Mouse (Mus musculus): ENCODE results near the gene Csf1. TPM values are rescaled to one million over a fixed set of nuclear protein-coding genes. Genes with fewer than 3 reads are reported as not detected.

Gene Csf1
- polyA plus RNA-seq, 1 experiment, result 10.7 TPM

- DNase-seq, result no peak
- WGBS, result 74% methylated on average over 8 of the region's 8 CpGs
- H3K27me3 ChIP-seq (replicated peaks; ENCODE audit: control insufficient read depth, insufficient read depth, low read length), result no peaks in the 10 kb centered on the region
- peaks cover 11% of the 10 kb centered on the region; the same call in 1 of the 2 replicates for H3K4me1 ChIP-seq (ENCODE audit: control insufficient read depth, insufficient read depth, low read length)
- H3K27ac ChIP-seq (ENCODE audit: insufficient read depth, low read depth, low read length), result no peak overlapping the region
- no peaks in the 10 kb centered on the region for H3K36me3 ChIP-seq (ENCODE audit: control insufficient read depth, insufficient read depth, low read length)
- H3K4me3 ChIP-seq (ENCODE audit: insufficient read depth, low read depth, low read length), result no peak overlapping the region
- TF ChIP-seq POLR2A (IDR thresholded peaks at IDR 0.05; ENCODE audit: low read depth, low read length) (no peak), CTCF (conservative IDR thresholded peaks at IDR 0.05; ENCODE audit: insufficient read depth, insufficient read length, low read depth, low read length) (no peak)
Measured at GRCm38 (mm10) chr3:107768104-107768989, 8.1 kb upstream of the Csf1 start.

GRCm38 (mm10) chr3:107766804-107767203 lies 6.5 kb upstream of the Csf1 start:
- H3K36me3 ChIP-seq (ENCODE audit: control insufficient read depth, insufficient read depth, low read length), result no peaks in the 10 kb centered on the region
- H3K4me3 ChIP-seq (ENCODE audit: insufficient read depth, low read depth, low read length), result no peak overlapping the region
- peaks cover 11% of the 10 kb centered on the region; the same call in 1 of the 2 replicates for H3K4me1 ChIP-seq (ENCODE audit: control insufficient read depth, insufficient read depth, low read length)
- WGBS, result 51% methylated on average over 2 of the region's 2 CpGs
- TF ChIP-seq POLR2A (IDR thresholded peaks at IDR 0.05; ENCODE audit: low read depth, low read length) (no peak), CTCF (conservative IDR thresholded peaks at IDR 0.05; ENCODE audit: insufficient read depth, insufficient read length, low read depth, low read length) (no peak)
- peak; percentile 46 for DNase-seq
- H3K27me3 ChIP-seq (replicated peaks; ENCODE audit: control insufficient read depth, insufficient read depth, low read length), result no peaks in the 10 kb centered on the region
- no peak overlapping the region for H3K27ac ChIP-seq (ENCODE audit: insufficient read depth, low read depth, low read length)

- H3K4me3 ChIP-seq (ENCODE audit: insufficient read depth, low read depth, low read length), result no peak overlapping the region
- H3K36me3 ChIP-seq (ENCODE audit: control insufficient read depth, insufficient read depth, low read length), result no peaks in the 10 kb centered on the region
- peak; percentile 33 for DNase-seq
- no peaks in the 10 kb centered on the region for H3K27me3 ChIP-seq (replicated peaks; ENCODE audit: control insufficient read depth, insufficient read depth, low read length)
- 68% methylated on average over 2 of the region's 2 CpGs for WGBS
- no peak overlapping the region for H3K27ac ChIP-seq (ENCODE audit: insufficient read depth, low read depth, low read length)
- peaks cover 11% of the 10 kb centered on the region; the same call in 1 of the 2 replicates for H3K4me1 ChIP-seq (ENCODE audit: control insufficient read depth, insufficient read depth, low read length)
- TF ChIP-seq CTCF (conservative IDR thresholded peaks at IDR 0.05; ENCODE audit: insufficient read depth, insufficient read length, low read depth, low read length) (no peak), POLR2A (IDR thresholded peaks at IDR 0.05; ENCODE audit: low read depth, low read length) (no peak)
Measured at GRCm38 (mm10) chr3:107765979-107766378, 5.7 kb upstream of the Csf1 start.

- no peaks in the 10 kb centered on the region for H3K27me3 ChIP-seq (replicated peaks; ENCODE audit: control insufficient read depth, insufficient read depth, low read length)
- no peak for DNase-seq
- 70% methylated on average over 4 of the region's 4 CpGs for WGBS
- H3K4me3 ChIP-seq (ENCODE audit: insufficient read depth, low read depth, low read length), result no peak overlapping the region
- TF ChIP-seq CTCF (conservative IDR thresholded peaks at IDR 0.05; ENCODE audit: insufficient read depth, insufficient read length, low read depth, low read length), result no peak
- H3K36me3 ChIP-seq (ENCODE audit: control insufficient read depth, insufficient read depth, low read length), result no peaks in the 10 kb centered on the region
- H3K27ac ChIP-seq (ENCODE audit: insufficient read depth, low read depth, low read length), result no peak overlapping the region
- H3K4me1 ChIP-seq (ENCODE audit: control insufficient read depth, insufficient read depth, low read length), result peaks cover 15% of the 10 kb centered on the region; the same call in 1 of the 2 replicates
Measured at GRCm38 (mm10) chr3:107763552-107763951, 3.3 kb upstream of the Csf1 start.

DNA sequence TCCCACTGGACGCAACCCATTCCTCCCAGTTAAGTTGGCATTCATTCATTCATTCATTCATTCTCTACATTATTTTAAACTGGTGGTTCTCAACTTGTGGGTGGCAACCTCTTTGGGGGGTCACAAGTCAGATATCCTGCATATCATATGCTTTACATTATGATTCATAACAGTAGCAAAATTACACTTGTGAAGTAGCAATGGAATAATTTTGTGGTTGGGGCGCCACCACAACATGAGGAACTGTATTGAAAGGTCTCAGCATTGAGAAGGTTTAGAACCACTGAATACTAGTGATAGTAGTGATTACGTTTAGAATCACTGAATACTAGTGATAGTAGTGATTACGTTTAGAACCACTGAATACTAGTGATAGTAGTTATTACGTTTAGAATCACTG lies 1.2 kb upstream of the Csf1 start:
- DNase-seq, result no peak
- 99% methylated on average over 5 of the region's 5 CpGs for WGBS
- no peaks in the 10 kb centered on the region for H3K36me3 ChIP-seq (ENCODE audit: control insufficient read depth, insufficient read depth, low read length)
- H3K4me1 ChIP-seq (ENCODE audit: control insufficient read depth, insufficient read depth, low read length), result peaks cover 12% of the 10 kb centered on the region; the same call in 1 of the 2 replicates
- no peak overlapping the region for H3K27ac ChIP-seq (ENCODE audit: insufficient read depth, low read depth, low read length)
- no peaks in the 10 kb centered on the region for H3K27me3 ChIP-seq (replicated peaks; ENCODE audit: control insufficient read depth, insufficient read depth, low read length)
- no peak for TF ChIP-seq POLR2A (IDR thresholded peaks at IDR 0.05; ENCODE audit: low read depth, low read length)
- TF ChIP-seq CTCF (conservative IDR thresholded peaks at IDR 0.05; ENCODE audit: insufficient read depth, insufficient read length, low read depth, low read length), result no peak
- H3K4me3 ChIP-seq (ENCODE audit: insufficient read depth, low read depth, low read length), result no peak overlapping the region

DNA sequence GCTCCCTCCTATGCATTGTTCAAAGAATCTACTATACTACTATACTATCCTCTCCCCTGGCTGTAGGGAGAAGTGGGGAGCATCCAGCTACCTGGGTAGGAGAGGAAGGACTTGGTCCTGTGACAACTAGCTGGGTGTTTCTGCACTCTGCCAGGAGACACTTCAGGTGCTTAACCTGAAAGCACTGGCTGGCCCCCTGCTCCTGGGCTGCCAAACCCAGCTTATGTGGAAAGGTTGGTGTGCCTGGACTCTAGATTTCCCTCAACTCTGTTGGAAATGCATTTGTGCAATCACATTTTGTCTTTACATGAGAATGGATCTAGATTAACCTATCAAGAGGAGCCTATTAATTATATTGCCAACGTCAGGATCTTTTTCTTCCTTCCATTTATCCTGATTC lies 502 bp upstream of the Csf1 start:
- Histone ChIP-seq H3K4me1 (ENCODE audit: control insufficient read depth, insufficient read depth, low read length) (peaks cover 10% of the 10 kb centered on the region; the same call in 1 of the 2 replicates), H3K27ac (ENCODE audit: insufficient read depth, low read depth, low read length) (no peak overlapping the region), H3K4me3 (ENCODE audit: insufficient read depth, low read depth, low read length) (0 out of 2 replicates have a peak overlapping the region, but pooled peaks have one; percentile 61), H3K27me3 (replicated peaks; ENCODE audit: control insufficient read depth, insufficient read depth, low read length) (no peaks in the 10 kb centered on the region), H3K36me3 (ENCODE audit: control insufficient read depth, insufficient read depth, low read length) (no peaks in the 10 kb centered on the region)
- no peak for DNase-seq
- WGBS, result 89% methylated on average over 1 of the region's 1 CpGs
- no peak for TF ChIP-seq POLR2A (IDR thresholded peaks at IDR 0.05; ENCODE audit: low read depth, low read length)
- no peak for TF ChIP-seq CTCF (conservative IDR thresholded peaks at IDR 0.05; ENCODE audit: insufficient read depth, insufficient read length, low read depth, low read length)

- Histone ChIP-seq H3K4me3 (ENCODE audit: insufficient read depth, low read depth, low read length) (peak overlapping the region; percentile 61), H3K36me3 (ENCODE audit: control insufficient read depth, insufficient read depth, low read length) (no peaks in the 10 kb centered on the region), H3K27me3 (replicated peaks; ENCODE audit: control insufficient read depth, insufficient read depth, low read length) (no peaks in the 10 kb centered on the region), H3K4me1 (ENCODE audit: control insufficient read depth, insufficient read depth, low read length) (0 out of 2 replicates have a peak, but pooled peaks cover 4% of the 10 kb centered on the region), H3K27ac (ENCODE audit: insufficient read depth, low read depth, low read length) (no peak overlapping the region)
- TF ChIP-seq POLR2A (IDR thresholded peaks at IDR 0.05; ENCODE audit: low read depth, low read length), result no peak
- no peak for TF ChIP-seq CTCF (conservative IDR thresholded peaks at IDR 0.05; ENCODE audit: insufficient read depth, insufficient read length, low read depth, low read length)
- peak; percentile 33 for DNase-seq
- 53% methylated on average over 3 of the region's 3 CpGs for WGBS
Measured at GRCm38 (mm10) chr3:107758638-107759037, 1.6 kb downstream of the Csf1 start.
